Mouse (Mus musculus): ENCODE data around the gene Polg2. TPM values are rescaled to one million over a fixed set of nuclear protein-coding genes. Genes with fewer than 3 reads are reported as not detected.
A peak's percentile ranks its signal among the peaks of the same experiment; 100 is the strongest.
"Not testable (repeated sequence)": the region's sequence is repeated elsewhere in the genome, so short reads cannot be mapped to it uniquely, and the experiment has no call there.

Polg2 gene
- polyA plus RNA-seq, 1 experiment from 2014 or later, result 9.4 TPM

DNA sequence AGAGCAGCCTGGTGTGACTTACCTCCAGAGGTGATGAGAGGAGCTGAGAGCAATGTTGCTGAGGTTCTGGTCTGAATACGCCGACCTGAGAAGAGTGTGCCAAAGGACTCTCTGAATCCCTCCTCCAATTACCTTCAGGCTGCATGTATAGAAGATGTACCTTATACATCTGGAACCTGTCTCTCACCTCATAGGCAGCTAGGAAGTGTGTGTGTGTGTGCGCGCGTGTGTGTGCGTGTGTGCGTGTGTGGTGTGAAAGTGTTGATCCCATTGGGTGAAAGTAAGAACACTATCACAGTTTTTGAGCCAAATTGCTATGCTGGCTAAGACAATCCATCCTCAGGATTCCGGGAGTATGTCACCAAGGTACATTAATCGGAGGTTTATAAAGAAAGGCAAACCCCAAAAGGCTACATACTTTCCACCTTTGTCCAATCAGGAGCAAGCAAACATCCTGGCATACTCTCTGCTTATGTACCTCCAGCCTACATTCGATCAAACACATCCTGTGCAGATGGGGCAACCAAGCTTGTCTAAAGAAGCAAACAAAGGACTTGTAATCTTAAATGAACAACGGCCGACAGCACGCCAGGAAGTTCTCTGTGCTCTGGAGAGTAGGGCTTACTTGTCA lies 29.1 kb downstream of the Polg2 start, which contains the start of gene Pecam1:
Pecam1 (minus strand) TSS at position 508 of the 631 bp plus-strand sequence.
- Histone ChIP-seq H3K4me3 (replicated peaks; ENCODE audit: low read depth, low read length) (no peak within 1 kb of the TSS), H3K27ac (replicated peaks; ENCODE audit: low read depth, low read length) (no peak within 1 kb of the TSS), H3K36me3 (ENCODE audit: control insufficient read depth, insufficient read depth, low read length) (no peaks in the 10 kb centered on the region), H3K9ac (replicated peaks; ENCODE audit: low read length) (no peak within 1 kb of the TSS), H3K9me3 (ENCODE audit: control insufficient read depth, low read length) (0 out of 2 replicates have a peak, but pooled peaks cover 4% of the 10 kb centered on the region), H3K4me1 (ENCODE audit: control insufficient read depth, insufficient read depth, low read length) (no peaks in the 10 kb centered on the region), H3K4me2 (ENCODE audit: low read length) (no peak within 1 kb of the TSS), H3K27me3 (ENCODE audit: control insufficient read depth, insufficient read depth, low read length) (no peaks in the 10 kb centered on the region)
- DNase-seq (no peak), ATAC-seq (ENCODE audit: low FRiP score, low TSS enrichment) (no peak)
- WGBS, result 88% methylated on average over 13 of the region's 13 CpGs

DNA sequence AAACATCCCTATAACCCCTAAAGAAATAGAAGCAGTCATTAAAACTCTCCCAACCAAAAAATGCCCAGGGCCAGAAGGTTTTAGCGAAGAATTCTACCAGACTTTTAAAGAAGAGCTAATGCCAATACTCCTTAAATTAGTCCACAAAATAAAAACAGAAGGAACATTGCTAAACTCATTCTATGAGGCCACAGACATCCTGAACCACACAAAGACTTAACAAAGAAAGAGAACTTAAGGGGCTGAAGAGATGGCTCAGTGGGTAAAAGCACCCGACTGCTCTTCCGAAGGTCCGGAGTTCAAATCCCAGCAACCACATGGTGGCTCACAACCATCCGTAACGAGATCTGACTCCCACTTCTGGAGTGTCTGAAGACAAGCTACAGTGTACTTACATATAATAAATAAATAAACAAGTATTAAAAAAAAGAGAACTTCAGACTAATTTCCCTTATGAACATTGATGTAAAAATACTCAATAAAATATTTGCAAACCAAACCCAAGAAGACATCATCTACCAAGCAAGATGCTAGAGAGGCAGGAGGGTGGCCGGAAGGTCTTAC lies 29.7 kb downstream of the Polg2 start:
- H3K4me1 ChIP-seq (ENCODE audit: control insufficient read depth, insufficient read depth, low read length); H3K27ac ChIP-seq (replicated peaks; ENCODE audit: low read depth, low read length); H3K4me3 ChIP-seq (replicated peaks; ENCODE audit: low read depth, low read length); ATAC-seq (ENCODE audit: low FRiP score, low TSS enrichment); H3K27me3 ChIP-seq (ENCODE audit: control insufficient read depth, insufficient read depth, low read length); H3K4me2 ChIP-seq (ENCODE audit: low read length); H3K9me3 ChIP-seq (ENCODE audit: control insufficient read depth, low read length); DNase-seq; H3K36me3 ChIP-seq (ENCODE audit: control insufficient read depth, insufficient read depth, low read length); H3K9ac ChIP-seq (replicated peaks; ENCODE audit: low read length): not testable (repeated sequence)
- WGBS, result 96% methylated on average over 7 of the region's 7 CpGs

GRCm38 (mm10) chr11:106744949-106745348 lies 34.4 kb downstream of the Polg2 start:
- Histone ChIP-seq H3K4me1 (ENCODE audit: control insufficient read depth, insufficient read depth, low read length) (no peaks in the 10 kb centered on the region), H3K9me3 (ENCODE audit: control insufficient read depth, low read length) (0 out of 2 replicates have a peak, but pooled peaks cover 4% of the 10 kb centered on the region), H3K27me3 (ENCODE audit: control insufficient read depth, insufficient read depth, low read length) (no peaks in the 10 kb centered on the region), H3K27ac (replicated peaks; ENCODE audit: low read depth, low read length) (no peak overlapping the region), H3K4me2 (ENCODE audit: low read length) (no peak overlapping the region), H3K4me3 (replicated peaks; ENCODE audit: low read depth, low read length) (no peak overlapping the region), H3K9ac (replicated peaks; ENCODE audit: low read length) (no peak overlapping the region), H3K36me3 (ENCODE audit: control insufficient read depth, insufficient read depth, low read length) (no peaks in the 10 kb centered on the region)
- DNase-seq (no peak), ATAC-seq (ENCODE audit: low FRiP score, low TSS enrichment) (no peak)
- WGBS, result 95% methylated on average over 5 of the region's 5 CpGs

- Histone ChIP-seq H3K27ac (replicated peaks; ENCODE audit: low read depth, low read length) (no peak overlapping the region), H3K4me2 (ENCODE audit: low read length) (no peak overlapping the region), H3K36me3 (ENCODE audit: control insufficient read depth, insufficient read depth, low read length) (no peaks in the 10 kb centered on the region), H3K9ac (replicated peaks; ENCODE audit: low read length) (no peak overlapping the region), H3K4me3 (replicated peaks; ENCODE audit: low read depth, low read length) (no peak overlapping the region), H3K27me3 (ENCODE audit: control insufficient read depth, insufficient read depth, low read length) (no peaks in the 10 kb centered on the region), H3K9me3 (ENCODE audit: control insufficient read depth, low read length) (0 out of 2 replicates have a peak, but pooled peaks cover 3% of the 10 kb centered on the region), H3K4me1 (ENCODE audit: control insufficient read depth, insufficient read depth, low read length) (peaks cover 5% of the 10 kb centered on the region)
- 39% methylated on average over 6 of the region's 6 CpGs for WGBS
- DNase-seq (peak; percentile 78), ATAC-seq (ENCODE audit: low FRiP score, low TSS enrichment) (no peak)
Measured at GRCm38 (mm10) chr11:106742388-106742841, 36.9 kb downstream of the Polg2 start.

- H3K9me3 ChIP-seq (ENCODE audit: control insufficient read depth, low read length), result no peaks in the 10 kb centered on the region
- ATAC-seq (ENCODE audit: low FRiP score, low TSS enrichment) (no peak), DNase-seq (no peak)
- H3K27me3 ChIP-seq (ENCODE audit: control insufficient read depth, insufficient read depth, low read length), result no peaks in the 10 kb centered on the region
- H3K27ac ChIP-seq (replicated peaks; ENCODE audit: low read depth, low read length), result no peak overlapping the region
- H3K4me1 ChIP-seq (ENCODE audit: control insufficient read depth, insufficient read depth, low read length), result peaks cover 11% of the 10 kb centered on the region
- H3K36me3 ChIP-seq (ENCODE audit: control insufficient read depth, insufficient read depth, low read length), result no peaks in the 10 kb centered on the region
- no peak overlapping the region for H3K9ac ChIP-seq (replicated peaks; ENCODE audit: low read length)
- H3K4me3 ChIP-seq (replicated peaks; ENCODE audit: low read depth, low read length), result no peak overlapping the region
- no peak overlapping the region for H3K4me2 ChIP-seq (ENCODE audit: low read length)
- WGBS, result 90% methylated on average over 3 of the region's 3 CpGs
Measured at GRCm38 (mm10) chr11:106741826-106742225, 37.5 kb downstream of the Polg2 start.

DNA sequence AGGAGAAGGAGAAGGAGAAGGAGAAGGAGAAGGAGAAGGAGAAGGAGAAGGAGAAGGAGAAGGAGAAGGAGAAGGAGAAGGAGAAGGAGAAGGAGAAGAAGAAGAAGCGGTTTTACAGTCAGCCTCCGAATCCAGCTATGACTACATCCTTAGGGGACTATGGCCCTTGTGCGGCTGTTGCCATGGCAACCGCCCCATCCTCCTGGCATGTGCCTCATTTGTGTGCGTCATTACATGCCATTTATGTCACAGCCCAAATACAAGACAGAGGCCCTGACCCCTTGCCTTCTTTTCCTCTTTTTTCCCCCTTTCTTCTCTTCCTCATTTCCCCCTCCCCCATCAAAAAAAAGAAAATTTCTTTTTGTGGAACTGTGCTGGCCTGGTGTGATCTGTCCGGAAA lies 38.1 kb downstream of the Polg2 start:
- no peaks in the 10 kb centered on the region for H3K9me3 ChIP-seq (ENCODE audit: control insufficient read depth, low read length)
- 0 out of 2 replicates have a peak overlapping the region, but pooled peaks have one; percentile 22 for H3K27ac ChIP-seq (replicated peaks; ENCODE audit: low read depth, low read length)
- H3K4me2 ChIP-seq (ENCODE audit: low read length), result no peak overlapping the region
- no peaks in the 10 kb centered on the region for H3K27me3 ChIP-seq (ENCODE audit: control insufficient read depth, insufficient read depth, low read length)
- no peak; the same call in 1 of the 2 replicates for ATAC-seq (ENCODE audit: low FRiP score, low TSS enrichment)
- H3K36me3 ChIP-seq (ENCODE audit: control insufficient read depth, insufficient read depth, low read length), result no peaks in the 10 kb centered on the region
- 29% methylated on average over 6 of the region's 6 CpGs for WGBS
- H3K9ac ChIP-seq (replicated peaks; ENCODE audit: low read length), result no peak overlapping the region
- DNase-seq, result peak; percentile 83
- H3K4me3 ChIP-seq (replicated peaks; ENCODE audit: low read depth, low read length), result no peak overlapping the region
- peaks cover 17% of the 10 kb centered on the region for H3K4me1 ChIP-seq (ENCODE audit: control insufficient read depth, insufficient read depth, low read length)

GRCm38 (mm10) chr11:106740724-106741123 lies 38.6 kb downstream of the Polg2 start:
- not testable (repeated sequence) for H3K4me2 ChIP-seq (ENCODE audit: low read length); H3K27ac ChIP-seq (replicated peaks; ENCODE audit: low read depth, low read length); ATAC-seq (ENCODE audit: low FRiP score, low TSS enrichment); H3K4me3 ChIP-seq (replicated peaks; ENCODE audit: low read depth, low read length); H3K27me3 ChIP-seq (ENCODE audit: control insufficient read depth, insufficient read depth, low read length); H3K9me3 ChIP-seq (ENCODE audit: control insufficient read depth, low read length); H3K36me3 ChIP-seq (ENCODE audit: control insufficient read depth, insufficient read depth, low read length); DNase-seq; H3K9ac ChIP-seq (replicated peaks; ENCODE audit: low read length)
- peaks cover 18% of the 10 kb centered on the region for H3K4me1 ChIP-seq (ENCODE audit: control insufficient read depth, insufficient read depth, low read length)
- WGBS, result 97% methylated on average over 8 of the region's 8 CpGs

DNA sequence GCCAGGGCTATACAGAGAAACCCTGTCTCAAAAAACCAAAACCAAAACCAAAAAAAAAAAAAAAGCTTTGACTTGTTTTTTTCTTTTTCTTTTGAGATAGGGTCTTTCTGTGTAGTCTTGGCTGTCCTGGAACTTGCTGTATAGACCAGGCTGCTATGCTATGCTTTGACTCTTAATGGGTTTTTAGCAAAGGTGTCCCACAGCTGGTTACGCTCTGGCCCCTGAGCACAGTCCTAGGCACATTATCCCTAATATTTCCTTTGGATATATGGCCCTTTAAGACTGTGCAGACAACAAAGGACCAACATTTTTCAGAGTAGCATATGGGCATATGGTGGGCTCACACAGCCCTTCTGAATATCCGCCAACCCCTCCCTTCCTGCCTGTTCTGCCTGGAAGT lies 40.2 kb downstream of the Polg2 start:
- no peaks in the 10 kb centered on the region for H3K27me3 ChIP-seq (ENCODE audit: control insufficient read depth, insufficient read depth, low read length)
- H3K4me2 ChIP-seq (ENCODE audit: low read length), result no peak overlapping the region
- no peak for DNase-seq
- ATAC-seq (ENCODE audit: low FRiP score, low TSS enrichment), result no peak
- WGBS, result 96% methylated on average over 2 of the region's 2 CpGs
- H3K9me3 ChIP-seq (ENCODE audit: control insufficient read depth, low read length), result no peaks in the 10 kb centered on the region
- H3K4me1 ChIP-seq (ENCODE audit: control insufficient read depth, insufficient read depth, low read length), result peaks cover 18% of the 10 kb centered on the region
- H3K27ac ChIP-seq (replicated peaks; ENCODE audit: low read depth, low read length), result no peak overlapping the region
- no peaks in the 10 kb centered on the region for H3K36me3 ChIP-seq (ENCODE audit: control insufficient read depth, insufficient read depth, low read length)
- no peak overlapping the region for H3K9ac ChIP-seq (replicated peaks; ENCODE audit: low read length)
- H3K4me3 ChIP-seq (replicated peaks; ENCODE audit: low read depth, low read length), result no peak overlapping the region

DNA sequence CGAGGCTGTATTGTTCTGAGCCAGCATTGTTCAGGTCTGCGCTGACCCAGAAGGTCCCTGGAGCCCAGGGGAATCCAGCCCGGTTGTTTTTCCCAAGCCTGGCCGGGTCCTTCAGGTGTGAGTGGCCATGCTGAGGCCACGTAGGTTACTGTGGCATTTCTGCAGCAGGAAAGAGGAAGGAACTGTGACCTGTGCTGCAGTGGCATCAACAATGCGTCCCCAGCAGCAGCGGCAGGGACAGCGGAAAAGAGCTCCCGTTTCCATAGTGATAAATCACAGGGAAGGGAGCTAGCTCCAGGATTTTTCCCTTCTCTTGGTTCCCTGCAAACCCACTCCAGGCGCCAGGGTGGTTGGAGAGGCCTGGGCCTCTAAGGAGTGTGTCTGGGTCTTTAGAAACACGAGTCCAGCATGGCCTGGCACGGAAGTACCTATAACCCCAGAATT lies 42.1 kb downstream of the Polg2 start:
- H3K9ac ChIP-seq (replicated peaks; ENCODE audit: low read length), result peak overlapping the region; percentile 40; the same call in 1 of the 2 replicates
- H3K36me3 ChIP-seq (ENCODE audit: control insufficient read depth, insufficient read depth, low read length), result no peaks in the 10 kb centered on the region
- H3K27ac ChIP-seq (replicated peaks; ENCODE audit: low read depth, low read length), result peak overlapping the region; percentile 89
- no peaks in the 10 kb centered on the region for H3K27me3 ChIP-seq (ENCODE audit: control insufficient read depth, insufficient read depth, low read length)
- no peaks in the 10 kb centered on the region for H3K9me3 ChIP-seq (ENCODE audit: control insufficient read depth, low read length)
- H3K4me3 ChIP-seq (replicated peaks; ENCODE audit: low read depth, low read length), result no peak overlapping the region
- DNase-seq (peak; percentile 81), ATAC-seq (ENCODE audit: low FRiP score, low TSS enrichment) (peak; percentile 55; the same call in 1 of the 2 replicates)
- H3K4me2 ChIP-seq (ENCODE audit: low read length), result peak overlapping the region; percentile 17; the same call in 1 of the 2 replicates
- H3K4me1 ChIP-seq (ENCODE audit: control insufficient read depth, insufficient read depth, low read length), result peaks cover 18% of the 10 kb centered on the region
- WGBS, result 3% methylated on average over 12 of the region's 12 CpGs
